Mouse (Mus musculus): ENCODE measurements at regions not wholly inside any gene's neighbourhood (a gene's known extent, or its start where the extent isn't known, plus 50 kb on each side); places are given as distances from the start of the nearest gene placed in this dataset.

DNA sequence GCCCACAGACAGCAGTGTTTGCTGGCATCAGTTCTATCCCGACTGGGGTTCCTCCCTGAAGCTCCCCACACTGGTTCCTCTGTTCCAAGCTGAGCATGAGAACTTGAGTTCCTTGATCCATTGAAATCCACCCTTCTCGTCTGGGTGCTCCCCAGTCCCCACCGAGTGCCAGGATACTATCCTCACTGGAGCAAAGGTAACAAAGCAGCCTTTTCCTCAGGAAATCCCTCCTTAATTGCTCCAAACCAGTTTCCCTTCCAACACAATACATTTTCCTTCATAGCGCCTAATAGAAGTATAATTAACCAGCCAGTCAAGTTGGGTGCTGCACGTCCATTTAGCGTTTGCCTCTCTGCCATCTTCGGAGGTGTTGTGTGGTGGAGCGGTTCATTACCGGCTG lies 92.6 kb upstream of the 1700016C15Rik start:
- TF ChIP-seq CTCF (IDR thresholded peaks at IDR 0.05; ENCODE audit: borderline replicate concordance, control insufficient read depth, extremely low read depth, insufficient read depth, low read length, poor library complexity): no peak
- TF ChIP-seq POLR2A (IDR thresholded peaks at IDR 0.05; ENCODE audit: control insufficient read depth, extremely low read depth, insufficient read depth, low read length, poor library complexity): no peak
